Mouse (Mus musculus) kidney, adult 2 months (tissue): ENCODE measurements around the gene Tex22.

Experiments used
- CTCF ChIP-seq: fragments of 200-500 bp; conservative IDR thresholded peaks from 2 replicates; pipeline ENCODE4 v1.5.1; 2011; ENCODE audit warnings: low read depth, mild to moderate bottlenecking, control low read depth, low read length, moderate library complexity, mixed read lengths; ENCODE audit not compliant: insufficient read depth, insufficient read length
- POLR2A ChIP-seq: fragments of 200-500 bp; IDR thresholded peaks from one replicate; pipeline ENCODE4 v1.6.1; 2011; ENCODE audit warnings: low read depth, low read length, control low read depth

GRCm38 (mm10) chr12:113071827-113072226 is 2.5 kb upstream of the Tex22 start:
- TF ChIP-seq CTCF (no peak), POLR2A (no peak)
